Mouse (Mus musculus) thymus, postnatal 14 days (tissue): Measurements from ENCODE around the gene Cgnl1.

ENCODE experiments used
- DNase-seq: peaks from one replicate; pipeline ENCODE4 v3.0.0; 2021

Cgnl1 gene

DNA sequence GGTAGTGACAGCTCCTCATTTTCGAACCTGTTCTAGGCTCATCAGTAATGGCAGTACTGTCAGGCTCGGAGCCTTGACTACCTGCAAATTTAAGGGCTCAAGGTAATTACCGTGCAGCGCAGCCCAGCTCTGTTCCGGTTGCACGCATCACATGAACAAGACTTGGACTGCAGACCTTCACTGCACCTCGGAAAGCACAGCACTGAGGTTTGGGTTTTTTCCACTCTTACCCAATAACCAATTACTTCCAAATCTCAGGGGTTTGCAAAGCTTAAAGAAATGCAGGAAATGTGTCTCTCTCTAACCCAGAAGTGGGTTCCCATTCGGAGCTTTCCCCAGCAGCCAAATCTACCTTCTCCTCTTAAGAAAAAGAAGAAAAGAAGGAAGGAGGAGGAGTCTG lies 5.1 kb downstream of the Cgnl1 start:
- DNase-seq, result no peak

DNA sequence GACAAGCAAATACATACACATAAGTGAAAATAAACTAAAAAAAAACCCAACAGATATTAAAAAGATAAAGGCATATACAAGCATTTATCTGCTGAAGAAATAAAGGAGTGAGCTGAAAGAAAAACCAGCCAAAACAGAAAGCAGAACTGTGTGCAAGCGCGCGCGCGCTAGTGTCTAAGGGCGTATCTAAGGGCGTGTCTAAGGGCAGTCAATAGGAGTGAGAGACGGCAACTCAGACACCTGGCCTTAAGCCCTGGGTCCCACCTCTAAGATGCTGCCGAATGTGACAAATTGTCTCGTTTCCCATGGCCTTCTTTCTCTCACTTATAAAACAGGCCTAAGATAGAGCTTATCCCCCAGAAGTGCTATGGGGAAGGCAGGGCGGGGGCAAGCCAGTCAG lies 6.9 kb downstream of the Cgnl1 start:
- DNase-seq, result no peak

DNA sequence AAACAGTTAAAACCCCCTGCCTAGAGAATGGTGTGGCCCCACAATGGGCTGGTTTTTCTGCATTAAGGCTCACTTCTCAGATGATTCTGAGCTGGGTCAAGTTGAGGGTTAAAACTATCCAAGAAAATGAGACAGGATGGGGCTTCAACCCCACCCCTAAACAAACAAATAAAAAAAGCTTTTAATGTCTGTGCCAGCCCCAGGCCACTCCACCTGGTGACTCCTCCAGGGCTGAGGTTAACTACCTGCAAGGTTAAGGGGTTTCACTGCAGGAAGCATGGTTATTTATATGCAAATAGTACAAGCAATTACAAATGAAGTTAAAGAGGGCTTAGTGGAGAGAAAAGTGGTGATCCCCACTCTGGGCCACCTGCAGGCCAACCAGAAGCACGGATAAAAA lies 8.1 kb downstream of the Cgnl1 start:
- DNase-seq, result no peak

- no peak for DNase-seq
Observed at GRCm38 (mm10) chr9:71761663-71762062, 9.7 kb downstream of the Cgnl1 start.

GRCm38 (mm10) chr9:71760518-71761141 lies 10.8 kb downstream of the Cgnl1 start:
- DNase-seq, result no peak

DNA sequence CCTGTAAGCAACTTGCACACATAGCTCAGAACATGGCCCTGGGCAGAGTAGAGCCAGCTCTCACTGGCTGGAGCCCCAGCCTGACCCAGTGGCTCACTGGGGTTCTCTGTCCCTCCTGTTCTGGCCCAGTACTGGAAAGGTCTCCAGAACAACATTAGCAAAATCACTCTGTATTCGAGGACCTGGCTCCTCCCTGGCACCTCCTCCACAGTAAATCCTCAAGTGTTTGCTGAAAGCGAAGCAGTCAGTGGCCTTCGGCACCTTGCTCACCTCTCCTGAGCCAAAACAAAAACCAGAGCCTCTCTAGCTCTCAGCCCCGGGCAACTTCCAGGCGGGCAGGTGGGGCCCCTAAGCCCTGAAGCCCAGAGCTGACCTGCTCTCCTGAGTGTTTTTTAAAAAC lies 11.5 kb downstream of the Cgnl1 start:
- DNase-seq, result no peak

GRCm38 (mm10) chr9:71757386-71757785 lies 14.0 kb downstream of the Cgnl1 start:
- no peak for DNase-seq

DNA sequence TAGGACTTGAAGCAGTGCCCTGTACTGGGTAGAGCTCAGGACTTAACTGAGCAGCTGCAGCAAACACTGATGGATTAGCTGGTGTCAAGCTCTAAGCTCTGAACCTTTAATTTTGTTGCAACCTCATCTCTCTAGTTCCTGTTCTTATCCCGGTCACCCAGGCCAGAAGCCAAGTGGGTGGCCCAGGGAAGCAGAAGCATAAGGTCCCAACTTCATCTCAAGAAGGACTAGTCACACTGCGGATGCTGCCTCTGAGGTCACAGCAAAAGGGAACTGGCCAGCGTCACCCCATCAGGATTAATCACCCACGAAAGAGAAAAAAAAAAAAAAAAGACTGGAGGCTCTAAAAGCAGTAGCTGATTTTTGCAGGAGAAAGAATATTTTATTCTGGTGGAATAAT lies 14.5 kb downstream of the Cgnl1 start:
- DNase-seq, result no peak

DNA sequence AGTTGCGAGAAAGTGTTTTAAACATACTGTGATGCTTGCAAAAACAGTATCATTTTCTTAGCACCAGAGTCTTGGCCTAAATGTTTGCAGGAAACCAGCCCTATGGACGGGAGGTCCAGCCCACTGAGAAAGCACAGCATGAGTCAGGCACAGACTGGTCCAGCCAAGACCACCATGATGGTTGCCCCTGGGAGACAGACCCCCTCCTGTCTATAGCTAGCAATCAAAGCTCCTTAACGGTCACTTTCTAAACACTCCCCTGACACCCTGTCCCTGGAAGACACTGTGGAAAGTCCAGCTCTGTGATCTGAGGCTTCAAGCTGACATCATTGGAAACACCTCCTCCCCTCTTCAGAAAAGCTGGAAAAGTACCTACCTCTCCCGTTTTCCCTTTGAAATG lies 17.4 kb downstream of the Cgnl1 start:
- DNase-seq, result no peak

DNA sequence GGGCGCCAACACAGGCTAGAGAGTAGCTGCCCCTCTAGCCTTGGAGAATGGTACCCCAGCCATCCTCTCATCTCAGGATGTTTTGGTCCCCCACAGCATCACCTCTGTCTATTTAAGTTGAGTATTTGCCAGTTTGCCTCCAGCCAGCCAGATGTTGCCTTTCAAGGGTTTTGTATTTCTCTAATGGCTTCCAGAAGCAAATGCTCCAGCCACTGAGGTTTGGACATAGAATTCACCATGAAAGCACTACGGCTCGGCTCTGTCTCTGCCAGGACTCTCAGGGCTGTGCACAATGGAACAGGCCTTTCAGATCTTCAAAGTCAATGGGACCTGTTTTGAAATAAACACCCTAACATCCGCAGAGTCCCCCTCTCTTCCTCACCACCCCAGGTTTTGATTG lies 17.9 kb downstream of the Cgnl1 start:
- DNase-seq, result no peak

DNA sequence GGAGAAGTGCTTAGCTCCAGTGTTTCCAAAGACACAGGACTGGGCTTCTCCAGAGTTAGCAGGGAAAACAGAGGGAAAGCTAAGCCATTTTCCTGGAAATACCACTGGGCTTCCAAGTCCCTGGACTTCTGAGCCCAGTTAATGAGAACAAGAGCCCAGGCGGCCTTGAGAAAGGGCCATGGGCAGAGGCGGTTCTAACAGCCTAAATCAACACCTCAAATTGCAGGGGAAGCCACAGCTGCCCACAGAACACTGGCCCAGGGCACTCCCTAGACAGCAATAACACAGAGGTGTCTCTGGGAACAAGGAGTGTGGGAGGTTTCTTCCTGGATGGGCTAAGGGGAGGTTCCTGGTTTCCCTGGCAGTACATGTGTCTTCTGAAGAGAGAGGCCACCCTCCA lies 18.3 kb downstream of the Cgnl1 start:
- DNase-seq, result no peak

DNA sequence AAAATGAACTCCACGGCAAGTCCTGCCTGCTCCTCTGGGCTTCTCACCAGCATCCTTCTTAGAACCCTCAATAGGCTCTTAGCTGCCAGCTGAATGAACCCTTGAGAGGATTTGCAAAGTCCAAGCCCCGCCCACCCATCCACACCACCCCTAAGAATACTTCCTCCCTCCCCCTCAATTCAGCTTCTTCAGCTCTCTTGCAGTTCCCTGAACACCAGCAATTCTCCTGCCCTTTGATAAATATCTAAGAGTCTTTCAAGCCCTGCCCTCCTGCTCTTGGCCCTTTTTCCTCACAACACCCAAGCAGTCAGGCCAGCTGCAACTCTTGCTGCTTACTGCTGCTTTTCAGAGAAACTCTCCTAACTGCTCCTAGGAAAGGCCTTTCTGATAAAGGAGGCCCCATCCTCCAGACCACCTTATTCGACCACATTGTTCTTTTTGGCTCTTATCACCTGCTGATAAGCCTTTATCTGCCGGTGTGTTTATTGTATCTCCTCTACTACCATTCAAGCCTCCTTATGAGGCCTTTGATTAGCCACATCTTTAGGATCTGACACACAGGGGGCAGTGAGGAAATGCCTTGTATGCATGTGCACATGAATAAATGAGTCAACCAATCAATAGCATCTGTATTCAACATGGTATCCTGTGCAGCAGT lies 21.3 kb downstream of the Cgnl1 start:
- DNase-seq, result no peak

DNA sequence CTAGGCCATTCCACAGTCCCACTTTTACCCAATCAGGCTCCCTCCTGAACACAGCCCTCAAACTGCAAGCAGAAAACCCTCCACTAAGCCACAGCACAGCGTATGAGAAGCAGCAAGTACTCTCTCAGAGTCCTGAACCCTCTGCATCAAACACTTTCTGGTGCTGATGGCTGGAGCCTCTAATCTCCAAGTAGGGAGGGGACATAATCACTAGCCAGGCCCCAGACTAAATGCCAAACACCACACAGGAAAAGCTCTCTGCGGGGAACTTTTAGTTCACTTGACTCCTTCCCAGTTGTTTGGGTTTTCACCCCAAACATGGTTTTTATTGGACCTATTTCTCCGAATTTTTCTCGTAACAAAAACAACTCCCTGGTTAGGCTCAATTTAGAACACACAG lies 25.0 kb downstream of the Cgnl1 start:
- DNase-seq, result no peak

DNA sequence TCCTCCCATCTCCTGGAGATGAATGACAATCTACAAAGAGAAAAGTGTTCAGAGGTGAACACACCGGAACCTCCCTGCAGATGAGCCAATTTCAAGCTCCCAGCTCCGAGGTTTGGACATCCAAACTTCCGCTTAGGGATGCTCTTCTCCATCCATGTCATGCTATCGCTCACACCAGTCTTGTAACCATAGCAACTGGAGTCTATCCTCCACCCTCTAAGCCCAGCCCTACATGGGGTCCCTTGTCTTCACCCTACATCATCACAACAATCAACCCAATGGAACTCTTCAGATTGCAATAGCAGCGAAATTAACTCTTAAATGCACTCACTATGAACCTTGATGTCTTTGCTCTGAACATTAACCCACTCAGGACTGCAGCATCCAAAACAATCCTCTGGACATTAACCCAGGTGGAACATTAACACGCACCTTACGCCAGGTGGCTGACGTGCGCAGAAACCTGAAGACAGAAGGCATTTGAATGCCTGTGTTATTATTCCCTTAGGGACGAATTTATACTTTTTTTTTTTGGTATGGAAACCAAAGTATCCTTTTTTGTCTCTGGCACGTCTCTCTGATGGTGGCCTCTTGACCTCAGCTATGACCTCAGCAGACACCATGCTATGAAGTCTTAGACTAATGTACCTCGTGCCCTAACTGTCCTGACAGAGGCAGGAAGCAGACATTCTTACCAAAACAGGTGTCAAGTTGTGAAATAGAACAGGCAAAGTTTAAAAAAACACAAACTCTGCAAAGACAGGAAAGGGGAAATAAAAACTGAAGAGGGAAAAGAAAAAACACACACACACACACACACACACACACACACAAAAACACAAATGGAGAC lies 33.1 kb downstream of the Cgnl1 start:
- DNase-seq, result no peak

- DNase-seq, result no peak
Observed at GRCm38 (mm10) chr9:71737257-71738023, 34.0 kb downstream of the Cgnl1 start.

DNA sequence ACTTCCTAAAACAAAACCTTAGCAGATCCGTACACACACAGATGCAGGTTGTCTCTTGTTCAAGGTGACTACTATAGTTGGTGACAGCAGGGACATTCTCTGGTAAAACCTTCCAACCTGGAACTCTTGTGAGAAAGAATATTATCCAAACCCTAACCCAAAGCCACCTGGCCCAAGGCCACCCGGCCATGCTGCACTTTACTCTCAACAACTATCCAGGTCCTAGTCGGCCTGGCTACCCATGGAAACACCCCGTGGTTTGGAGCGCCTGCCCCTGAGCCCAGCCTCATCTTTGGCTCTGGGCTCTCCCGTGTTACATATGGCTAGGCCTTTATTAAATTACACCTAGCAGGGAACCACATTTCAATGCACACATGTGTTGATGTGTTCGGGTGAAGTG lies 35.5 kb downstream of the Cgnl1 start:
- no peak for DNase-seq

- no peak for DNase-seq
Observed at GRCm38 (mm10) chr9:71733559-71733958, 37.8 kb downstream of the Cgnl1 start.

DNA sequence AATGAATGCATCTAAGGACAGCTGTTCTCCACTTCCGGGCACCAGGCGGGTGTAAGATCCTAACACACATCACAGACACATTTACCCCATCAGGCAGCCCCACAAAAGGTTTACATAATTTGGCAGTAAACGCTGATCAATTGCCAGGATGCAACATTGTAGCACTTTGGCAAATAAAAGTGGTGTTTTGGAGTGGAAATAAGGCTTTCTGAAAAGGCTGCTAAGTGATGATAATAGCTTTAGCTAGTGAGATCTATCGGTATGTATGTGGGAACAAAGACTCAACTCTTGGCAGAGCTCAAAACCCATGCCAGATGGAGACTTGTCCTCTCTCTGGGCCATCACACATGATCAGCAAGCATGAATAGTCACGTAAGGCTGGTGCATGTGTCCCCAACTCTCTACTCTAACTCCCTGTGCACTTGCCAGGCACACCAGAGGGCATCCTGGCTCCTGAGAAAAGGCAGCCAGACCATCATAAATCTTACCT lies 42.5 kb downstream of the Cgnl1 start:
- no peak for DNase-seq

GRCm38 (mm10) chr9:71727233-71727632 lies 44.2 kb downstream of the Cgnl1 start:
- DNase-seq, result no peak

DNA sequence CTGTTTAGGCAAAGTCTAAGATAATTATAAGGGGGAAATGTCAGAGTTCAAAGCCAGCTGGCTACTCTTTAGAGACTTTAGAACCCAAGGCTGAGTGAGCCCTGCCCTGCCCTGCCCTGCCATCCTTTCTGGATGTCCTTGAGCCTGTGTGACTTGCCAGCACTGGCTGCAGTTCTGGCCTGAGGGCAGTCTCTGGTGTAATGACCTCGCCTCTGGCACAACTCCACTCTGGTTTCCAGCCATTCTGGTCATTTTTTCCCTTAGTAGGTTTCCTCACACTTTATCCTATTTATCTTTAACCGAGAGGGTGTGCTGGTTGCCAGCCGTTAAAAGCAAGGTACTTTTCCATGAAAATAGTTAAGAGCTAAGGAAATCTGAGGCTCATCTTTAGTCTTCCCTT lies 45.3 kb downstream of the Cgnl1 start:
- no peak for DNase-seq

GRCm38 (mm10) chr9:71722366-71722765 lies 49.0 kb downstream of the Cgnl1 start:
- no peak for DNase-seq

GRCm38 (mm10) chr9:71716995-71717394 lies 54.4 kb downstream of the Cgnl1 start:
- no peak for DNase-seq

- no peak for DNase-seq
Observed at GRCm38 (mm10) chr9:71710776-71711175, 60.6 kb downstream of the Cgnl1 start.
